Mouse (Mus musculus) thymus, adult 2 months (tissue): ENCODE results near the gene Zfp341.

ENCODE experiments used
- CTCF ChIP-seq: fragments of 200-500 bp; IDR thresholded peaks from 2 replicates; pipeline ENCODE4 v1.5.1; 2012; ENCODE audit warnings: mild to moderate bottlenecking, control low read depth, low read length, moderate library complexity, borderline replicate concordance; ENCODE audit not compliant: control insufficient read depth, poor library complexity, insufficient read depth; ENCODE audit errors: extremely low read depth
- POLR2A ChIP-seq: fragments of 200-500 bp; IDR thresholded peaks from 2 replicates; pipeline ENCODE4 v1.6.1; 2012; ENCODE audit warnings: mild to moderate bottlenecking, low read length, control low read depth, moderate library complexity; ENCODE audit not compliant: control insufficient read depth, poor library complexity, insufficient read depth; ENCODE audit errors: extremely low read depth

DNA sequence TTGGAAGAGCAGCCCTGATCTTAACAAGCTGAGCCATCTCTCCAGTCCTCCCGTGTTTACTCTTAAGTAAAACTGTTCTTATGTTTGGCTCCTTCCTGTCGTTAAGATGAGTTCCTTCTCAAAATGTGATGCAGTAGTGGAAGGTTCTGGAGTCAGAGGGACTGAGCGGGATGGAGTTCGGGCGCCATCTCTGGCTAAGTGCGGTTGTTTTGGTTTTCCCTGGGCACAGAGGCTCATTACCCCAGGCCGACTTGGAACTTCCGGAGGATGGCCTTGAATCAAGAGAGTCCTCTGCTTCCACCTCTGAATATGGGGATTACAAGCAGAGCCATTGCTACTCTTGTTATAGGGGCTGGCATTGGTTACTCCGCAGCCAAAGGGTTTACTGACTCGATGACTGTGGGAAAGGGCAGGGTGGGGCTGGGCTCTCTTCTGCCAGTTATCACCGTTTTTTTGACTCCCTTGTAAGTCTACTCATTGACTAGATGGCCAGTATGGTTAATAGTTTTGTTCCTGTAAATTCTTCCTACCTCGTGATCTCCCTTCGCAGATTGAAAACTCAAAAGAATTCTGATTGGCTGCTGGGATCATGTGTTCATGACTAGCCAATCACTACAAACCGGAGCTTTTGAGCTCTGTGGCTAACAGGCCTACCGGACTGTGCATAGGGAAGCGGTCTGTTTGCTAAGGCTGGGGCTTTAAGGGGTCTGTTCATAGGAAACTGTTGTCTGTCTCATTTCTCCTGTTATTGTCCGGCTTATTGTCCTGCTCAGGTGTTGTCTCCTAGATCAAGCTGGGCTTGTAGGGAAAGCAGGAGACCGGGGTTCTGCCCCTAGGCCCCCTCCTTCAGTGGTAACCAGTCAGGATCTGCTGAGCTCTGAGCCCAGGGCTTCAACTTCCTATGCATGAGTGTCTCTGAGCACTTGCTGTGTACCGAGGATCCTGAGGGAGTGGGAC is 63.8 kb downstream of the Zfp341 start:
- no peak for TF ChIP-seq CTCF
- no peak for TF ChIP-seq POLR2A
